ENCODE assay signal across 9 mouse cellular contexts in genomic region chr15:97664981-97665668, GRCm38 (mm10). TPM values are rescaled to one million over a fixed set of nuclear protein-coding genes. Genes with fewer than 3 reads are reported as not detected.
DNase-seq lines count a peak whose midpoint lies in the region; ATAC-seq lines count a peak whose summit lies in the region.
"Had no signal": no experiment of that assay in that cellular context is flagged by ENCODE, and none has a peak within 500 bp of the region (broad histone marks: within the 10 kb centered on the region; RNA-seq: fewer than 3 reads in every experiment).

No protein-coding gene starts in this region.

- no peaks in the 10 kb centered on the region for H3K9me3 ChIP-seq in intestine, embryonic 14.5 days (ENCODE audit: control insufficient read depth, low read length)
- no peaks in the 10 kb centered on the region for H3K9me3 ChIP-seq in intestine, embryonic 16.5 days (ENCODE audit: control insufficient read depth, low read length)
- H3K9me3 ChIP-seq in forebrain, embryonic 10.5 days: no peaks in the 10 kb centered on the region
- H3K9me3 ChIP-seq: heart, embryonic 13.5 days had no signal

- no peaks in the 10 kb centered on the region for H3K27me3 ChIP-seq in intestine, embryonic 14.5 days (replicated peaks; ENCODE audit: control insufficient read depth, insufficient read depth, low read length)
- no peaks in the 10 kb centered on the region for H3K27me3 ChIP-seq in intestine, embryonic 16.5 days (replicated peaks; ENCODE audit: control insufficient read depth, insufficient read depth, low read length)
- no peaks in the 10 kb centered on the region for H3K27me3 ChIP-seq in forebrain, embryonic 10.5 days (ENCODE audit: poor library complexity, severe bottlenecking)

- ATAC-seq in intestine, embryonic 14.5 days (replicated peaks; ENCODE audit: low FRiP score, low TSS enrichment, low read depth): no peak
- ATAC-seq in intestine, embryonic 16.5 days: no peak
- ATAC-seq in inflammation-experienced regulatory T-cells, adult 6 months: peak; percentile 16

- DNase-seq in intestine, embryonic 14.5 days (ENCODE audit: low spot score): peak; percentile 49
- peak; percentile 62 to 64 for DNase-seq in B cell, adult 2 months
- peak; percentile 60 for DNase-seq in MN1 (ENCODE audit: low spot score)
- no peak for DNase-seq in left cerebral cortex, adult 11 months (ENCODE audit: low spot score)
- no peak for DNase-seq in urinary bladder, postnatal 14 days (ENCODE audit: low spot score)
- DNase-seq in forebrain, embryonic 10.5 days (ENCODE audit: extremely low spot score, low spot score): no peak

- no peak overlapping the region for H3K9ac ChIP-seq in intestine, embryonic 14.5 days (ENCODE audit: low read length)
- H3K9ac ChIP-seq in intestine, embryonic 16.5 days (ENCODE audit: low read depth, low read length): no peak overlapping the region
- H3K9ac ChIP-seq: heart, embryonic 13.5 days had no signal

- no peak overlapping the region for H3K4me2 ChIP-seq in intestine, embryonic 14.5 days (ENCODE audit: low read length)
- H3K4me2 ChIP-seq in intestine, embryonic 16.5 days (ENCODE audit: low read depth, low read length): no peak overlapping the region
- H3K4me2 ChIP-seq: heart, embryonic 13.5 days had no signal

- H3K36me3 ChIP-seq in intestine, embryonic 14.5 days (ENCODE audit: control insufficient read depth, insufficient read depth, low read length): no peaks in the 10 kb centered on the region
- H3K36me3 ChIP-seq in intestine, embryonic 16.5 days (ENCODE audit: control insufficient read depth, insufficient read depth, low read length): no peaks in the 10 kb centered on the region
- H3K36me3 ChIP-seq in forebrain, embryonic 10.5 days (replicated peaks): no peaks in the 10 kb centered on the region
- H3K36me3 ChIP-seq: heart, embryonic 13.5 days had no signal

- H3K27ac ChIP-seq in intestine, embryonic 14.5 days (ENCODE audit: low read depth): no peak overlapping the region
- H3K27ac ChIP-seq in intestine, embryonic 16.5 days (ENCODE audit: low read length): no peak overlapping the region
- H3K27ac ChIP-seq in forebrain, embryonic 10.5 days: no peak overlapping the region
- H3K27ac ChIP-seq: heart, embryonic 13.5 days had no signal

- no peaks in the 10 kb centered on the region for H3K4me1 ChIP-seq in intestine, embryonic 14.5 days (replicated peaks; ENCODE audit: control insufficient read depth, insufficient read depth, low read length)
- H3K4me1 ChIP-seq in intestine, embryonic 16.5 days (ENCODE audit: control insufficient read depth, insufficient read depth, low read length): no peaks in the 10 kb centered on the region
- peaks cover 11% of the 10 kb centered on the region for H3K4me1 ChIP-seq in forebrain, embryonic 10.5 days

- H3K4me3 ChIP-seq in intestine, embryonic 14.5 days (ENCODE audit: low read depth, low read length): no peak overlapping the region
- no peak overlapping the region for H3K4me3 ChIP-seq in intestine, embryonic 16.5 days (ENCODE audit: low read length)
- no peak overlapping the region for H3K4me3 ChIP-seq in forebrain, embryonic 10.5 days
- H3K4me3 ChIP-seq: heart, embryonic 13.5 days had no signal

- WGBS in intestine, embryonic 14.5 days: 65% methylated on average over 16 of the region's 16 CpGs
- 62% methylated on average over 16 of the region's 16 CpGs for WGBS in intestine, embryonic 16.5 days
- WGBS in forebrain, embryonic 10.5 days: 61% methylated on average over 16 of the region's 16 CpGs

RNA-seq across cellular contexts. Expression of gene Rpap3, which starts 40.5 kb away (rescaled TPM):
- polyA plus RNA-seq in intestine, embryonic 14.5 days (2014; fragmentation: Nextera tagmentation; extraction: Ambion mirVana): 34.1 and 36.4 TPM in 2 replicates
- 17.5 and 18.8 TPM in 2 replicates for polyA plus RNA-seq in intestine, embryonic 16.5 days (2015; fragmentation: Nextera tagmentation; extraction: Ambion mirVana)
- polyA plus RNA-seq in inflammation-experienced regulatory T-cells, adult 6 months (2017; shearing (Covaris generic)): 10 to 100 TPM; 17.3 to 34.2 (median 22.8) TPM
- polyA plus RNA-seq in forebrain, embryonic 10.5 days (2016; fragmentation: Nextera tagmentation; extraction: Ambion mirVana): 40.7 and 41.9 TPM in 2 replicates

Comparison
In these comparisons a context has a peak if more than half of its experiments do, and no peak if none do; other contexts are left out.
1. DNase-seq: peak in intestine, embryonic 14.5 days (single experiment), B cell, adult 2 months (2 of 2) and MN1 (single experiment); none in left cerebral cortex, adult 11 months (single experiment), urinary bladder, postnatal 14 days (single experiment) and forebrain, embryonic 10.5 days (single experiment).